Mouse (Mus musculus): ENCODE data around the gene Prr5l. TPM values are rescaled to one million over a fixed set of nuclear protein-coding genes. Genes with fewer than 3 reads are reported as not detected.

The Prr5l gene
- total RNA-seq, 2 experiments from 2014 or later, result 2.6 to 4.6 TPM

GRCm38 (mm10) chr2:101826950-101827600 is 55.8 kb downstream of the Prr5l start:
- intact Hi-C loops (cut with DNase I), result loop anchor here (5.0 kb wide), 1 partner anchor 120 kb away; no protein-coding TSS in a partner anchor
- DNase-seq (ENCODE audit: low spot score in 2 of 2), result no peak

- intact Hi-C loops (cut with DNase I), result loop anchor here (5.0 kb wide), 1 partner anchor 119 kb away; no protein-coding TSS in a partner anchor
These were observed 56.6 kb downstream of the Prr5l start for GRCm38 (mm10) chr2:101826186-101826707.

GRCm38 (mm10) chr2:101825226-101826120 is 57.4 kb downstream of the Prr5l start:
- intact Hi-C loops (cut with DNase I), result loop anchor here (5.0 kb wide), 1 partner anchor 118 kb away; no protein-coding TSS in a partner anchor

More at GRCm38 (mm10) chr2:101826186-101826707, 56.6 kb downstream of the Prr5l start:
- DNase-seq (ENCODE audit: low spot score in 2 of 2), result no peak

GRCm38 (mm10) chr2:101823821-101824220 is 59.0 kb downstream of the Prr5l start:
- no peak for DNase-seq (ENCODE audit: low spot score in 2 of 2)
- intact Hi-C loops (cut with DNase I), result no loop called here

More at GRCm38 (mm10) chr2:101825226-101826120, 57.4 kb downstream of the Prr5l start:
- no peak for DNase-seq (ENCODE audit: low spot score in 2 of 2)

GRCm38 (mm10) chr2:101822785-101823184 is 60.0 kb downstream of the Prr5l start:
- intact Hi-C loops (cut with DNase I), result no loop called here
- no peak for DNase-seq (ENCODE audit: low spot score in 2 of 2)

GRCm38 (mm10) chr2:101820816-101821215 is 62.0 kb downstream of the Prr5l start:
- no peak for DNase-seq (ENCODE audit: low spot score in 2 of 2)
- intact Hi-C loops (cut with DNase I), result no loop called here

- intact Hi-C loops (cut with DNase I), result no loop called here
- no peak for DNase-seq (ENCODE audit: low spot score in 2 of 2)
These were observed 63.7 kb downstream of the Prr5l start for GRCm38 (mm10) chr2:101818986-101819764.

GRCm38 (mm10) chr2:101816646-101817308 is 66.0 kb downstream of the Prr5l start:
- DNase-seq (ENCODE audit: low spot score in 2 of 2), result no peak
- intact Hi-C loops (cut with DNase I), result no loop called here

GRCm38 (mm10) chr2:101815250-101815934 is 67.4 kb downstream of the Prr5l start:
- DNase-seq (ENCODE audit: low spot score in 2 of 2), result no peak
- intact Hi-C loops (cut with DNase I), result no loop called here

- intact Hi-C loops (cut with DNase I), result no loop called here
- DNase-seq (ENCODE audit: low spot score in 2 of 2), result no peak
These were observed 68.6 kb downstream of the Prr5l start for GRCm38 (mm10) chr2:101814272-101814625.

GRCm38 (mm10) chr2:101813581-101814271 is 69.1 kb downstream of the Prr5l start:
- intact Hi-C loops (cut with DNase I), result no loop called here
- no peak for DNase-seq (ENCODE audit: low spot score in 2 of 2)

- intact Hi-C loops (cut with DNase I), result no loop called here
These were observed 70.9 kb downstream of the Prr5l start for GRCm38 (mm10) chr2:101811925-101812324.

GRCm38 (mm10) chr2:101810774-101811173 is 72.1 kb downstream of the Prr5l start:
- DNase-seq (ENCODE audit: low spot score in 2 of 2), result no peak
- intact Hi-C loops (cut with DNase I), result no loop called here

More at GRCm38 (mm10) chr2:101811925-101812324, 70.9 kb downstream of the Prr5l start:
- DNase-seq (ENCODE audit: low spot score in 2 of 2), result no peak

GRCm38 (mm10) chr2:101809640-101810305 is 73.1 kb downstream of the Prr5l start:
- no peak for DNase-seq (ENCODE audit: low spot score in 2 of 2)
- intact Hi-C loops (cut with DNase I), result no loop called here

GRCm38 (mm10) chr2:101807756-101808155 is 75.1 kb downstream of the Prr5l start:
- no peak for DNase-seq (ENCODE audit: low spot score in 2 of 2)
- intact Hi-C loops (cut with DNase I), result no loop called here

GRCm38 (mm10) chr2:101802240-101802639 is 80.6 kb downstream of the Prr5l start:
- intact Hi-C loops (cut with DNase I), result no loop called here
- DNase-seq (ENCODE audit: low spot score in 2 of 2), result no peak

GRCm38 (mm10) chr2:101797901-101798250 is 85.0 kb downstream of the Prr5l start:
- DNase-seq (ENCODE audit: low spot score in 2 of 2), result no peak
- intact Hi-C loops (cut with DNase I), result loop anchor here (5.0 kb wide), 3 partner anchors 66 to 91 kb away; no protein-coding TSS in a partner anchor
